Mouse (Mus musculus): Measurements from ENCODE around the gene Rufy2. TPM values are rescaled to one million over a fixed set of nuclear protein-coding genes. Genes with fewer than 3 reads are reported as not detected.
A peak's percentile ranks its signal among the peaks of the same experiment; 100 is the strongest.
"Not testable (repeated sequence)": the region's sequence is repeated elsewhere in the genome, so short reads cannot be mapped to it uniquely, and the experiment has no call there.

Gene Rufy2
- total RNA-seq, 2 experiments from 2014 or later: 68.9 to 74.6 TPM

DNA sequence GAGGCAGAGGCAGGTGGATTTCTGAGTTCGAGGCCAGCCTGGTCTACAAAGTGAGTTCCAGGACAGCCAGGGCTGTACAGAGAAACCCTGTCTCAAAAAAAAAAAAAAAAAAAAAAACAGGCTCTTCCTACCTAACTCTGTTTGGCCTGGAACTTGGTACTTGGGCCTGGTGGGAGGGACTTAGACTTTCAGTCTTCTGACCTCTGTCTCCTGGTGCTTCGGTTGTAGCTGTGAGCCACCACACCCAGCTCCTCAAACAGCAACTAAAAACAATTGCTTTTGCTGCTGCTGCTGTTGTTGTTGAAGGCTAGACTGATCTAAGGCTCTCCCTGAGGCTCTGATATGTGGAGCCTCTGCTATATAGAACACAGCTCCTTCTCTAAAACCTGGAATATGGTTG is 69.1 kb downstream of the Rufy2 start:
- DNase-seq (ENCODE audit: low spot score in 2 of 2): no peak

DNA sequence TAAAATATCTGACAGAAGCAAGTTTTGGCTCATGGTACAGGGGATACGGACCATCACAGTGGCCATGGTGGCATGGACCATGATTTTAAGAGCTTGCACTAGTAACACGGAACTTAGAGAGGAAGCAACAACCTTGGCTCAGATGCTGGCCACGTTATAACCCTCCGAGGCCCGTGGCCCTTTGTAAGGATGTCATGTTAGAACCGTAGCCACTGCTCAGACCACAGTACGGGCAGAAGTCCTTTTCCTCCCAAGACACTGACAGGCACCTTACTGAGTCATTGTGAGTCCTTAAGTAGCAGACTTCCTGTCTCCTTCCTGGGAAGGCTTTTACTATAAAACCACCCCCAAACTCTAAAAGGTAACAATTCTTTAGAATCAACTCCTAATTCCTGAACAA is 71.2 kb downstream of the Rufy2 start:
- DNase-seq (ENCODE audit: low spot score in 2 of 2): no peak

DNA sequence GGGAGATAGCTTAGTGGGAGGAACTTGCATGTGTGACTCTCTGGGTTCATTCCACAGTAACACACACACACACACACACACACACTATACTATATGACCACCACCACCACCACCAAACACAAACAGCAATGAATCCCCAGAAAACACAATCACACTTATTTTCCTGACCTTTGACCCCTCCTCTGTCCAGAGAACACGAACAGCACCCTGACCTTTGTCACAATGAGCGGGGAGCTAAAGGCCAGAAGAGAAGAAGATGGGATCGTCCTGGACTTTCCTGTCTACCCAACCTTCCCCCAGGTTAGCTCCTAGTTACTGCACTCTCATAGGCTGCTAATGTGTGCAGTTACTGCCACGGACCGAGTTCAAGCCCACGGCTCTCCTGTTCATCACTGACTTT is 72.0 kb downstream of the Rufy2 start:
- no peak for DNase-seq (ENCODE audit: low spot score in 2 of 2)

DNA sequence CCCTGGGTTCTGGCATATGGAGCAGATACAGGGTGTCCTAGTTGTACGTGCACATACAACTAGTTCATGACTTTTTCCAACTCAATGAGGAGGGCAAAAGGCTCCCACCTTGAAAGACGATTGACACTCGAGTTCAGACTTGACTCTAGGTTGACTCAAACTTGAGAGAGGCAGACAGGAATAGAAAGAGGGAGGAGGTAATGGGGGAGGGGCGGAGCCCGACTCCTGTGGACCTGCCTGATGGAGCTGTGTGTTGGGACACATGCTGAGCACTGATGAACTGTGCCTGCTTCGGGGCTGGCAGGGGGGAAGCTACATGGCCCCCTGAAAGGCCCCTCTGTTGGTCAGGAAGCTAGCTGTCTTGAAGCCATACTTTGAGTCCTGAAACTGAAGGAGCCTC is 73.0 kb downstream of the Rufy2 start:
- no peak for DNase-seq (ENCODE audit: low spot score in 2 of 2)

DNA sequence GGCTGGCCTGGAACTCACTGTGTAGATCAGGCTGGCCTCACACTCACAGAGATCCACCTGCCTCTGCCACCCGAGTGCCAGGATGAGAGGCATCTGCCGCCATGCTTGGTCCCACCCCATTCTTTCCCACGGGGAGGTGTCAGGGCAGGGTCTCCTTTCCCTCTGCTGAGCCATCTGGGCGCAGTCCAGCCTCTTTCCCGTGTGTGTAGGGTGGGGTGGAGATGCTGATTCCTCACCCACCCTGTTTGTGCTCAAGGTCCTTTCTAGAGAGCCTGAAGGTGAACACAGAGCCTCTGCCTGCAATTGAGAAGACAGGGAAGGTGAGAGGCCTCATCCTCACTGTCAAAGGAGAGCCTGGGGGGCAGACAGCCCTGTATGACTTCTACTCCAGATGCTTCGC is 74.0 kb downstream of the Rufy2 start:
- DNase-seq (ENCODE audit: low spot score in 2 of 2): not testable (repeated sequence)

DNA sequence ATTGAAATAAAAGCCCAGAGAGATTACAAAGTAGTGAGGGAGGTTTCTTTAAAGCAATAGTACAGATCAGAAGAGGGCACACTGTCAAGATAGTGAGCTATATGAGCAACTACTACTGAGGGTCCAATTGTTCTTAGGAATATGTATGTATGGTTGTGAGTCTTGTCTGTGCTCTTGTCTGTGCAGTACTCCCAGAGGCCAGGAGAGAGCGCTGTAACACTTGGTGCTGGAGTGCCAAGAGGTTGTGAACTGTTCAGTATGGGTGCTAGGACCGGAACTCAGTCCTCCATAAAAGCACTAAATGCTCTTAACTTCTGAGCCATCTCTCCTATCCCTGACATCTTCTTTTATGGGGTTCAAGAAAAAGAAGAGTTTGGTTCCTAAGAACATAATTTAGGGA is 74.6 kb downstream of the Rufy2 start:
- DNase-seq (ENCODE audit: low spot score in 2 of 2): no peak

DNA sequence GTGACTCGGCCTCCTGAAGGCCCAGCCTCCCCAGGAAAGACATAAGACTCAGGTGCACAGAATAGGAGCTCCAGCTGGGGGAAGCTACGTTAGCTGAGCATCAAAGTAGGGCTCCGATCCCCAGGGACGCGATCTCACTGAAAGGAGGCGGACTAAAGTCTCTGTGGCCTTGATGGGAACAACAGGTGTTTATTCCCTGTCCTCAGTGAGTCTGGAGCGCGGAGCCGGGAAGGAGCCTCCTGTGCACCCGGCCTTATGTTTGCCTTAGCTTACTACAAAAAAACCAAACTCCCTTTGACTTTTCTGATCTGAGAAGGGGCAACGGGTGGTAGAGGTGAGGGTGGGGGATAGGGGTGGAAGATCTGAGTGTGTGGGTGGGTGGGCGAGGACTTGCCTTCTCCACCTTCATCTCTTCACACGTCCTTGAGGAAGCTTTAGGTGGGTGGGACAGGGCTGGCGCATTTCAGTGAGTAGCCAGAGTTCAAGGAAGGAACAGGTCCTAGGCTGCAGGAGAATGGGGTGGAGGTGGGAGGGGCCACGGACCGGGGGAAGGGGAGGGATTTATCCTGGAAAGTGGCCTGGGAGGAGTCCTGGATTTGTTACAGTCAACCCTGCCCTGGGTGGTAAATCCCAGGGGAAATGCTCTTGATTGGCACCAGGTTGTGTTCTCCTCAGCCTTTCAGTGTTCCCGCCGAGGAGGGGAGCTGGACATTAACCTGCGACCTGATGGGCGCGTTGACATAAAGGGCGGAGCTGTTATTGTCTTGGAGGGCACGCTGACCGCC is 77.1 kb downstream of the Rufy2 start:
- no peak for DNase-seq (ENCODE audit: low spot score in 2 of 2)

DNA sequence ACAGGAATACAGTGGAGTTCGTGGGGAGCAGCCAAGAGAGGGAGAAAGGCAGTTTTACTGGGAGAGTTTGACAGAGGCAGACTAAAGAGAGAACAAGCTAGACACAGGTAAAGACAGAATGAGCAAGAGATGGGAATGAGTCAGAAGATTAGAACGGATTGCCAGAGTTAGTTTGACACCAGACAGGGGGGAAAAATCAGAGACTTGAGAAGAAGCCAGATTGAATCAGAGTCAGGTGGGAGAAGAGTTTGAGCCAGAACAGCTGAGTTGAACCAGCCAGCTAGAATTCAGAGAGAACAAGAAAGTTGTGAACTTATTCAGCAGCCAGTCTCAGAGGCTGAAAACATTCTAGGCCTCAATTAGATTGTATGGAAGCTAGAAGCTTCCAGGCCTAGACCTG is 79.8 kb downstream of the Rufy2 start, which contains the start of gene Pbld1:
TSS of gene Pbld1 (plus strand) at position 301 of the 400 bp plus-strand sequence.
- DNase-seq (ENCODE audit: low spot score in 2 of 2): no peak

DNA sequence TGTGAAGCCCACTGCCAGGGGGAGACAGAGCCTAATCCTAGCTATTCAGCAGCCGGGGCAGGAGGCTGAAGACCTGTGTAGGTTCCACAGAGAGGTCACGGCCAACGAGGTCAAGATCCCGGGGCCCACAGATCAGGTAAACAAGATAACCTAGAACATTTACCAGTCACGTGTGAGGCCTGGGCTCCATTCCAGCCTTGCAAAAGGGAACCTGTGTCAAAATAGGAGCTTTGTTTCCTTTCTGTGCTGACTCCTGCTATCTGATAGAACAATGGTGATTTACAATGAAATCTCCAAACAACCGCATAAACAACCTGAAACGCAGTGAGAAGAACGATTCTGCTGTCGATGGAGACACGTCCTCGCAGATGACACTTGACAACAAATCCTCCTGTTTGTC is 80.4 kb downstream of the Rufy2 start:
- no peak for DNase-seq (ENCODE audit: low spot score in 2 of 2)

DNA sequence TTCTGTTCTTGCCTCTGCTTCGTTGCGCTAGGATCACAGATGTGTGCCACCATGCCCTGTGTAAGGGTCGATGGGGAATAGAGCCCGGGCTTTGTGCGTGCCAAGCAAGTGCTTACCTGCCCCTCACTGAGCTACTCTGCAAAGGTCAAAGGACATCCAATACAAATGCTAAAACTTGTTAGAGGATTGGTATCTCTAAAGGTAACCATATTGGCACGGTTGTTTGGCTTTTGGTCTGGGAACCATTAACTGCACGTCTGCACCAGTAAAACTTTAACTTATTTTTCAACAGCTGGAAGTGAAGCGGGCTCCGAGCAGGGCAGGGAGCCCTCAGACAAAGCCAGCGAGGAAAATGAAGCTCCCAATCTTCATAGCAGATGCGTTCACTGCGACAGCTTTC is 81.2 kb downstream of the Rufy2 start:
- no peak for DNase-seq (ENCODE audit: low spot score in 2 of 2)

DNA sequence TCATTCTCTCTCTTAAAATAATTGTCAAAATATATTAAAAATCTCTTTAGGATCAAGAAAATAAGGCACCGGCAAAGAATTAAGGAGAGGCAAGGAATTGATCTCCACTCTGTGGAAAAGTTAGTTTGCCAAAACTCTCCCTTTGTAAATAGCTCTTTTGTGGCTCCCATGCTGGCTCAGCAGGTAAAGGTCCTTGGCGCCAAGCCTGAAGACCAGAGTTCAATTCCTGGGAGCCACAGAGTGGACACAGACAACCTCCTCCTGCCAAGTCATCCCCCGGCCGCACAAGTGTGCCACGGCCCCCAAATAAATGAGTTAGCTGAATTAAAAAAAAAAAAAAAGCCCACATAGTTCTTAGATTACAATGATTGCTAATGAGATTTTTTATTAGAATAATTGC is 82.7 kb downstream of the Rufy2 start:
- DNase-seq (ENCODE audit: low spot score in 2 of 2): no peak

DNA sequence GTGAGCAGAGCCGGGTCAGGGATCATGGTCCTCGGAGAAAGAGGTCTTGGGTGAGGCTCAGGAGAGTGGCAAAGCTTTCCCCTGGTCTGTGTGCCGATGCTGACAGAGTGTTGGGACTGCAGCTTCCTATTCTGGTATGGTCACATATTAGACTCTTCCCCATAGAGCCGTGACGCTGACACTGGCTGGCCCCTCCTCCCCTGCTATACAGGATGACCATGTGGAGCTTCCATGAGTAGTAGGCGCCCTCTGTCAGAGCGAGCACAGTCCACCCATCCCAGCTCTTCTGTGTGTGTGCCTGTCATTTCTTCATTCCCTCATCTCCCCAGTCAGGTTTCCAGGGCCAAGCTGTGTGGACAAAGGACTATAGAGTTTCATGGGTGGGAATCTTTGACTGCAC is 83.3 kb downstream of the Rufy2 start:
- DNase-seq (ENCODE audit: low spot score in 2 of 2): no peak

DNA sequence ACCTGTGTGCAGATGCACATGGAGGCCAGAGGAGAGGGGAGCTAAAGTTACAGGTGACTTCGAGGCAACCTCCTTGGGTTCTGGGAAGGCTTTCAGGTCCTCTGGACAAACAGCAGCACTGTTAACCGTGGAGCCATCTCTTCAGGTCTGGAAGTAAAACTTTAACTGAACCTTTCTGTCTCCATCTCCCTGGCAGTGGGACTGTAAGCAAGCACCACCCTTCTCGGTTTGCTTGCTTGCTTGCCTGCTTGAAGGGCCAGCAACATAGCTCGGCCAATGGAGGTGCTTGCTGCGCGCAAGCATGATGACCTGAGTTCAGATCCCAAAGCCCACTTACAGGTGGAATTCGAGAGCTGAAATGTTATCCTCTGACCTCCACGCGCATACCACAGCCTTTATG is 84.5 kb downstream of the Rufy2 start:
- no peak for DNase-seq (ENCODE audit: low spot score in 2 of 2)

DNA sequence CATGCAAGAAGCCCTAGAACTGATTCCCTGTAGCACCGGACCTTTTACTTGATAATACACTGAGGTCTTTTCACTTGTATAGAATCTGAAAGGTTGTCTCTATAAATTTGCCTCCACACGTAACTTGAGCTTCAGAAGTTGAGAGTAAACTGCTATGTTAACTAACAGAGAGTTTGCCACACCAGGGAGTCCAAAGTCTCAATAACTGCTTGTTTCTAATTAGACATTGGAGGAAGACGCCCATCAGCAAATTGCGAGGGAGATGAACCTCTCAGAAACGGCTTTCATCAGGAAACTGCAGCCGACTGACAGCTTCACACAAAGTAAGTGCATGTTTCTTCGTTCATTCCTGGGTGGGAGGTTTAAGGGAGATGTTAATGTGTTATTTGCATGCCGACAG is 85.5 kb downstream of the Rufy2 start:
- DNase-seq (ENCODE audit: low spot score in 2 of 2): no peak

DNA sequence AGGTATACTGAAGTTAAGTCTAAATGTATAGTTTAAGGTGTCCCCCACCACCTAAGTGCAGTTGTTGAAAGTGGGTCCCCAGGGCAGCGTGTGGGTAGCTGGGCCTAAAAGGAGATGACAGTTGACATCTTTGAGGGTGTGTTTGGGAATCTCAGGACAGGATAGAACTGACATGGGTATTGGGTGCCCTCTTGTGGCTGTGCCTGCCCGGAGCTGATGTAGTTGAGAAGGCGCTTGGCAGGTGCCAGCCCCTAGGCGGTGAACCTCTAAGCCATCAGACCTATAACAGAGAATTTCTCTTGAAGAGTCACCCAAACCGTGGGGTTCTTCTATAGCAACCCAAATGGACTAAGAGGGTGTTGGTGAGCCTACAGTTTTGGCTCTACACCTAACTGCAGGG is 86.0 kb downstream of the Rufy2 start:
- peak; percentile 71 to 82 for DNase-seq (ENCODE audit: low spot score in 2 of 2)

Other genes starting within 250 kb of the Rufy2 start
- 10 to 100 TPM; 64.6 to 68.3 TPM for gene Ccar1, start 187.9 kb upstream of the Rufy2 start, total RNA-seq (2021)
- 10 to 100 TPM; 49.3 to 51.1 TPM for gene Tet1, start 71.2 kb upstream of the Rufy2 start, total RNA-seq (2021)
- 10 to 100 TPM; 41.3 to 45.0 TPM for gene Slc25a16, start 59.6 kb upstream of the Rufy2 start, total RNA-seq (2021)
- gene Dna2, start 33.2 kb upstream of the Rufy2 start, total RNA-seq (2021): 1 to 10 TPM; 1.8 to 2.1 TPM
- 10 to 100 TPM; 31.0 to 39.5 TPM for gene Hnrnph3, start 44.0 kb downstream of the Rufy2 start, total RNA-seq (2021)
- gene Pbld2, start 44.1 kb downstream of the Rufy2 start, total RNA-seq (2021): 1 to 10 TPM; 1.8 to 3.0 TPM
- under 1 TPM; 0.21 to 0.48 TPM for gene Pbld1, start 79.9 kb downstream of the Rufy2 start, total RNA-seq (2021)
- gene Atoh7, start 119.4 kb downstream of the Rufy2 start, total RNA-seq (2021): 1 to 10 TPM; 1.3 to 2.7 TPM
- 1 to 10 TPM; 3.0 to 3.2 TPM for gene Mypn, start 223.7 kb downstream of the Rufy2 start, total RNA-seq (2021)